Mouse (Mus musculus) gastrocnemius, adult 18-20 months (tissue): ENCODE data around the gene Six4. TPM values are rescaled to one million over a fixed set of nuclear protein-coding genes. Genes with fewer than 3 reads are reported as not detected.
A peak's percentile ranks its signal among the peaks of the same experiment; 100 is the strongest.
"Not testable (repeated sequence)": the region's sequence is repeated elsewhere in the genome, so short reads cannot be mapped to it uniquely, and the experiment has no call there.

Source experiments
- DNase-seq: peaks from one replicate; pipeline ENCODE4 v3.0.0; 2021; ENCODE audit warnings: low spot score
- total RNA-seq, 2 experiments: library from RNA; stranded (reverse); gene quantifications; 2 replicates each; pipeline ENCODE4 v1.2.3; 2021

Six4 gene
- total RNA-seq, 2 experiments from 2014 or later, result 13.9 to 16.3 TPM

DNA sequence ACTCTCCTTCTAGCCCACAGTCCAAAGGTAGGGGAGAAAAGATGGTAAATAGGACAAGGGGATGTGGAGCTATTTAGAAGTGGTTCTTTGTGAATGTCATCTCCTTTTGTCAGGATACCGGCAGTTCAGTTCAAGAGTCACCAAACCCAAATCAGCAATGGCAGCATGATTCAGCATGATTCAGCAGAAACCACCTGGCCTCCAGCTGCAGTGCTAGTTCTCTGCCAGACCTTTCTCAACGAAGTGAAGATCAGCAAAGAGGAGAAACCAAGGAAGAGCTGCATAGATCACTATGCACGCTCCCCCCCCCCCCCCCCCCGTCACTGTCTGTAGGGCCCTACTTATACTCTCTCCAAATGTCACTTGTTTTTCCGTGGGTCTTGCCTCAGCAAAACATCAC lies 24.3 kb downstream of the Six4 start:
- no peak for DNase-seq

DNA sequence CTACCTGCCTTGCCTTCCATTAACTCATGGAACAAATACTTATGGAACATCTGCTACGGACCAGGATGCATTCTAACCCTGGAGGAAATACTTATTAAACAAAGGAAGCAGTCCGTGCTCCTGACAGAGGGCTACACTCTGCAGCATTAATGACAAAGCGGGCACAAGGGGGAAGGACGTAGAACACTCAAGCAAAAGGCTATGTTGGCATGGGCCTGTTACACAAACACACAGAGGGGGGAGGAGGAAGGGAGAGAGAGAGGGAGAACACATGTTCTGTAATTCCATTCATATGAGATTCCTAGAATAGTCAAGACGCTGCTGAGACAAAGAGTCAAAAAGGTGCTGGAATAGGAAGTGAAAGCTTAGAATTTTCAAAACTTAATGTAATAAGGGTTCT lies 24.8 kb downstream of the Six4 start:
- no peak for DNase-seq

DNA sequence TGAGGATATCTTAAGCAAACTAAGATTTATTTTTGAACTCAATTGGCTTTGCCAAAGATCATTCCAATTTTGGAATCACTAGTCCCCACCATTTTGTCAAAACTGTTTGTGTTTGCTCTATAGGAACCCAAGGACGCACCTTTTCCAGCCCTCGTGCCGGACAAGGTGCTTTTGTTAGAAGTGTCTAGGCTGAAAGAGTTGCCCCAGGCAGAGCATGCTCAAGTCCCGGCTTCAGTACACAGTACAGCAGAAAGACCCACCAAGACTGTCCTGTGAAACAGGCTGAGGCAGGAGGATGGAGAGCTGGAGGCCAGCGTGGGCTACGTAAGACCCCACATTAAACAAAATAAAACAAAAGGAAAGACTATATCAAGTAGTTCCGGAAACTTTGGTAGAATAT lies 26.2 kb downstream of the Six4 start:
- DNase-seq, result no peak

DNA sequence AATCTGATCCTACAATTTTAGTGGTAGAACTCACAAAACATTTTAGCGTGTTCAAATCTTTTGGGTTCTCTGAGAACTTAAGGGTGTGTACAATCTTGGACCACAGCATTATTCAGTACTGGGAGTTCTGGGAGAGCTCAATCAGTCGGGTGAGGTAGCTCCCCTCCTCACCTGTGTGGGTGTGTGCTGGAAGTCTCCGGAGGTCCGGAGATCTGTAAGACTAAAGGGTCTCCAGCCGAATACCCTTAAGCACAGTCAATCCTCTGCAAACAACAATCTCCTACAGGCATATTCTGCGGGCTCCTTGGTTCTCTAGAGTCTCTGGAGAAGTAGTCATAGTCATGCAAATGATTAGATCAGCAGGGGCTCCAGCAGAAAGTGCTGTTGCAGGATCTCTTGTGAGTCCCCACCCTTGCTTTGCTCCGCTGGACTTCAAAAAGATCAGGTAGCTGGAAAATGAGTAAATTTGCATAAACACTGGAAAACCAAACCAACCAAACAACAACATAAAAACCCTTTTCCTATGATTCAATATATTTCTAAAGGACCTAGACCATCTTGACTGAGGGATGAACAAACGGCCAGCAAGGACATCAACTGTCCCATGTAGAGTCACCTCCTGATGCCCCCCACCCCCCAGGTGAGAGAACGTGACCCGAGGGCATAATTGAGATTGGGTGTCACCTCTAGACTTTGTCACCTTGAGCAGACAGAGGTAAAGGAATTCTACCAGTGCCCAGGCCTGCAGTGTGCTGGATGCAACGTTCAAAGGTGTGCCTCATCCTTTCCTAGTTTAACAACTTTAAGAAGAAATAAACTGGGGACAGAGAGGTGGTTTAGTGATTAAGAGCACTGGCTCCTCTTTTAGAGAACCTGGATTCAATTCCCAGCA lies 27.3 kb downstream of the Six4 start:
- DNase-seq, result no peak

DNA sequence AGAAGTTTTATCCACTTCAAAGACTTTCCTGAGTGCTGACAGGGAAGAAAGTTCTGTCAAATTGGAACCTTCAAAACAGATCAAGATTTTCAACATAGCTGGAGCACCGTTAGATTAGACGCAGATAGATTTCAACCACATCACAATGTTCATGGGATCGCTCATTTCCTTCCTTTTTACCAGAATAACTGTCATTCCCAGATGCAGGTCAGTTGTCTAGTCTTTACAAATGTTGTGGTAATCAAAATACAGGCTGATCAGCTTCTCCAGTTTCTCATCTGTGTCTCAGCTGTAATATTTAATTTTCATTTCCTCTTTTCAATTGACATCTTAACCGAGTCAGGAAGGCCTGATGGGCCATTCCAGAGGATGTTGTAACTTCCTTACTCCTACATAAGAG lies 29.5 kb downstream of the Six4 start:
- no peak for DNase-seq

DNA sequence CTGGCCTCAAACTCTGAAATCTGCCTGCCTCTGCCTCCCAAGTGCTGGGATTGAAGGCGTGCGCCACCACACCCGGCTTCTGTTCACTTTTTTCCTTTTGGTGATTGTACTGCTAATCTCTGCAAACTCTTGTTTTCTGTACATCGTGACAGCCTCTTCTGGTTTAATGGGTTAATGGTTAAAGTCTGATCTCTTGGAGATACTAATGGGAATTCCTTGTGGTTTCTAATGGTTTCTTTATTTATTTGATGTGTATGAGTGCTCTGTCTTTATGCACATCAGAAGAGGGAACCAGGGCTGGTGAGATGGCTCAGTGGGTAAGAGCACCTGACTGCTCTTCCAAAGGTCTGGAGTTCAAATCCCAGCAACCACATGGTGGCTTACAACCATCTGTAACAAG lies 31.4 kb downstream of the Six4 start:
- DNase-seq, result not testable (repeated sequence)

DNA sequence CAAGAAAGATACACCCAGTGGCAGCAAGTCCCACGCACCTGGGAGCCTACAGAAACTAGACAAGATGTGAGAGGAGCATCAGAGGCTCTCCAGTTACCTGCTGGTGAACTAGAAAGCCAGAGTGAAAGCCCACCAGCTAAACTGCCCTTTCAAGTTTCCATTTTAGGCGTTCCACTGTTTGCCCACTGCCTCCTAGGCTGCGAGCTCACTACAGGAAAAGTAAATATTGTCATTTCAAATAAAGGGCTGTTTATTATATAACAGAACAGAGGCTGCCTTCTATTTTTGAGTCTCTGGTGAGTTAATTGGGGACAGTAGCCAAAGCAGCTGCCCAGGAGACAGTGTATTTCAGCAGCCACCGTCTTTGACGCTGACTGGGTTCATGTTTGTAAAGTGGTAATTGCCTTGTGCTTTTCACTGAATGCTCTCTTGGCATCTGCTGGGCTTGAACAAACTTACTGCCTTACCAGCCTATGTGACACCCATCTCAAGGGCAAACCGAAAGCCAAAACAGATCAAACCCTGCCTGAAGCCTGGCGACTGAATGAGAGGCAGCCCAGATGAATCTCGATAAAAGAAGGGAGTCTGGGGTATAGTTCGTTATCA lies 52.3 kb downstream of the Six4 start:
- peak; percentile 11 for DNase-seq

DNA sequence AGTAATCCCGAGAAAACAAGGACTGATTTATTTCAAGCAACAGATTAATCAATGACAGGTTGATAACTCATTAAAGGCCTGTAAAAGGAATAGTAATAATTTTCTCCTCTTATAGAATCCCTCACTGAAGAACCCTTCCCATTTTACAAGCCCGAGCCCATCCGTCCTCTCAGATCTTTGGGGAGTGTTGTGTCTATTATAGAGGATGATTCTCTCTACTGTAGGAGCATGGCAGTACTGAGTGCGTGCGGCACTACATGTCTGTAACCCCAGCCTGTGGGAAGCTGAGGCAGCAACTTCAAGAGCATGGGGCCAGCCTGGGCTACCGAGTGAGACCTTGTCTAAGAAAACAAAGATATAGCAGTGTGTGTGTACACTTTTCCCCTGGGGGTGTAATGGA lies 55.8 kb downstream of the Six4 start:
- DNase-seq, result no peak

DNA sequence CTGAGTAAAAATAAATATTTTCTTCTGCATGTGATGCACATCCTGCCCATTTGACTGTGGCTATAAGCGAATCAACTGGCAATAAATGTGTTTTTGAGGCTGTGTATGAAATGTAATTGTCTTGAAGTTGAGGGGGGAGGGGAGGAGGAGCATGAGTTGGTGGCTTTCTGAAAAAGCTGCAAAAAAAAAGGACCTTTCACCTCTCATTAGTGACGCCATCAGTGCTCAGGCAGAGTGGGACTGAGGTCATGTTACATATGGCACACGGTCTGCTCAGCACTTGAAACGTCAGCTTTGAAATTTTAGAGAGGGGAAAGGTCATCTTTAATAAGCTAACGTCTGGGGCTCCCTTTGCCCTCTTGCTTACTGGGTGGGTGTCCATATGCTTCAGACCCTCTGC lies 57.8 kb downstream of the Six4 start:
- DNase-seq, result no peak

DNA sequence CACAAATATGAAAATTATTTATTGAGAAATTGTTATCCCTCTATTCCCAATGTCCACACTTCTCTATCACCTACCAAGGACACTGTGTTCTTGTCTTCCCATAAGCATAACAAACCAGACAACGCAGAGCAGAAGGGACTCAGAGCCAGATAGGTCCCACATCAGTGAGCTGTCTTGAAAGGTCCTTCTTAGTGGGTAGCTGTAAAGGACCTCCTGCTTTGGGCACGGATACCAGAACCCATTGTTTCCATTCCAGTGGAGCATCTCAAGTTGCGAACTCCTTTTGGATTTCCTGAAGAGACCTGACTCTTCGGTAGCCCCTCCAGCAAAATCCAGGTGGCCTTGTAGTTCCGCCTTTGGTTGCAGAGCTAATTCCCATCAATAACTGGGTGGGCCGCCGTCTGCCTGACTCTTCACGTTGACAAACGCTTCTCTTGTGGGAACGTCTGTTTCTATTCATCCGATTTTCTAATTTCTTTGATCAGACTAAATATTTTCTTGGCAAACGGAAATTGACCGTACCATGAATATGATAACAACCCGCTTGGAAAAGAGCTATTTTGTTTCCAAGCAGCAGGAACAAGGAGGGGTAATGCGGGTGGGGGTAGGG lies 58.6 kb downstream of the Six4 start:
- no peak for DNase-seq

DNA sequence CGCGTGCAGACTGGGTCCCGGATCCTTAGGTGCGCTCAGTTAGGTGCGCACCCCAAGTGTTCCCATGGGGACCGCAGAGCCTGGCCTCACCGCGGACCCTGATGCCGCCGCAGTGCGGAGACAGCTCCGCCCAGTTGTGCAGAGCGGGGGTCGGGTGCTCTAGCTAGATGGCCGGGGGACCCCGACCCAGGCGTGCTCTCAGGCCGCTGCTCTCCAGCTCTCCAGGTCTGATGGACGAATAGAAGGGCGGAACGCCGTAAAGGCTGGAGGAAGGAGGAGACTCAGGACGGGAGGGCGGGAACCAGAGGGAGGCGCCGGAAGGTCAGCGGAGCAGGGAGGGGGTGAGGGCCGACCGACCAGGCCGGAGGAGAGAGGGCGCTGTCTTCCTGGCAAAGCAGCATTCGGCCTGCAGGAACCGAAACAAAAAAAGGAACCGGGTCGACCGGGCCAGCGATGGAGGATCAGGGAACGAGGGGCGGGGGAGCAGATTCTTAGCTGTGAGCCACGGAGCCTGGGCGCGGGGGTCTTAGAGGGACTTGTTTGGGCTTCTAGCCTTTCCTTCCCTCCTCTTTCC lies 59.5 kb downstream of the Six4 start, which contains the start of gene Six1:
Gene Six1 (minus strand): TSS at position 220 of the 574 bp plus-strand sequence.
- peak; percentile 95 for DNase-seq

DNA sequence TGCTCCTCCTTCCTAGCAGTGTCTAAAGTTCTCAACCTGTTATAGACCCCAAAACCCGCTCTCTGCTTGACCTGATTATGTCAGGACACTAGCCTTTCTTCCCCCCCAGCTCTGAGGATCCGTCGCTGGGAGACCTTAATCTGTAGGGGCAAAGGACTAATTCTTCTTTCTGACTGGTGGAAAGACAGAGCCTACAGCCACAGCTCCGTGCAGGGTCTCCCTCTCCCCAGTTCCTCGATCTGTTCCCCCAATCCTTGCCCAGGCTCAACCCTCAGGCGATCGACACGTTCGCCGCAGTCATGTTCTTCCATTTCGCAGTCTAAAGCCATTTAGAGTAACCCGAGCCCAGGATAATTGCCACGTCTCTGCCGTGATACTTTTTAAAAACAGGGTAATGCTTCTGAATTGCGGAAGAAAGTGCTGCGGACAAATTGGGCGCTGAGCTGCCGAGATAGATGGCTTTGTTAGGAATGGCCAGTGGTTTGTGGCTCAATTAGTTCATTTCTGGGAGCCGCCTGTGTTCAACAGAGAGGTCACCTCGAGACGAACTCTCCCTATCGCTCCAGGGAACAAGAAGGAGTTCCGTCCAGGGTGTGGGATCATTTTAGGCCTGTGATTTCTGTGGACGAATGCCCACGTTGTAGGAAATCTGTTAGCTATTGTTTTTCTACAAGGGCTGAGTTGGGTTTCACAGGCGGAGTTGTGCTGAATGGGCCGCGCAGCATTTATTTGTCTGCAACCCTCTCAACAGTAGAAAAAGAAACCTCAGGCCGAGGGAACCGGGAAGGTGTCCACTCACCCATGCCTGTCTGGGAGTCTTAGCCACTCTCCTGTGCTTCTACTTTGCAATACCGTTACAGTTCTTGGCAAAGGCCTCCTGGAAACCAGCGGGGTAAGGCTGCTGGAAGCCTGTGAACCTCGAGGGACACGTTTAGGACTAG lies 60.3 kb downstream of the Six4 start:
- peak; percentile 66 for DNase-seq

DNA sequence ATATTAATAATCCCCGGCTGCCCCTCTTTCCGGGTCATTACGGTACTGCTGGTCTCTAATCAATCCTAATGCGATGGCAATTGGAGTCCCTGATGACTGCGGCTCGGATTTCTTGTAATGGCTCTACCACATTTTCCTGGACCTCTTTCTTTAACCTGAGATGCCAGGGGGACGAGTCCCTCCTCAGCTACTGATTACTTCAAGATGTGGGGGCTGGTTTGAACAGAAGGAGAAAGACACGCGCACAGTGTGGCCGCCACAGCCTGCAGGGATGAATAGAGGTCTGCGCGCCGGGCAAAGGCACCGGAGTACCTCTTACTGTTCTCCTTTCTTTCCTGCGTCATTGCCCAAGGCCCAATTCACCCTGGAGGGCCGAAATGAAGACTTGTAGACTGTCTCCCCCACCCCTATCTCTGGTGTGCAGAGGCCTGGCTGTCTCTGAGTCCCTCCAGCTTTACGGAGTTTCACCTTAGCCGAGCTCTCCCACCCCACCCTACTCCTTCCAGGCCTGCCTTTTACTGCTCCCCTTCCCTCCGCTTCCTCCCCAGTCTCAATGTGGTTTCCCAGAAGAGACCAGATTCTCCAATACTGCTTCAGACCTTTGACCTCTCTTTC lies 61.1 kb downstream of the Six4 start:
- DNase-seq, result no peak

DNA sequence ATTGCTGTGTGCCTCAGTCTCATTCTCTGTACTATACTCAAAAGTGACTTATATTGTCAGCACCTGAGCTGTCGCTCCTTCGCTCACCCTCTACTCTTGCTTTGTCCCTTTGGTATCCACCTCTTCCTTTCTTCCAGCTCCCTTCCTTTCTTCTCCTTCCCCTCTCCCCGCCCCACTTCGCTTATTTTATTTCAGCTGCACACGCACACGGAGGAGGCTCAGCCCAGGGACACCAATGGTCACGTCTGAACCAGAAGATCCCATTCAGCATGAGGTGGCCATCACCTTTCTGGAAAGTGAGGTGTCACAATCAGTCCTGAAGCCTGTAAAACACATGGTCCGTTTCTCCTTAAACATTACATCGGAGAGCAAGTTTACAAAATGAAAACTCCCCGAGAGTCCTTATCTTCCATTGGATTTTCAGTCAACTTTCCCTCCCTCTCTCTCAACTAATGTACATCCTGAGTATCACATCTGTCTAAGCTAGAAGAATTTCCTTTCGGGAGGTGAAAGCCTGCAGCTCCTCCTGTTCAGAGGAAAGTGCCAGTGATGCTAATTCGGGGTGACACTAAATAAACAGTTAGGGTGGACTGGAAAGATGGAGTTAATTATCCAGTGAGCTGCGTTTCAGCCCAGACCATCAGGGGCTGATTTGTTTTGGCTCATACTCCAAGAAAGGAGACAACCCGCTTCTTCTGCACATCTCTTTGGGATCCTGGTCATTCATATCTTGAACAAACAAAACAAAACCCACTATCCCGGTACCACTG lies 62.3 kb downstream of the Six4 start:
- DNase-seq, result no peak

DNA sequence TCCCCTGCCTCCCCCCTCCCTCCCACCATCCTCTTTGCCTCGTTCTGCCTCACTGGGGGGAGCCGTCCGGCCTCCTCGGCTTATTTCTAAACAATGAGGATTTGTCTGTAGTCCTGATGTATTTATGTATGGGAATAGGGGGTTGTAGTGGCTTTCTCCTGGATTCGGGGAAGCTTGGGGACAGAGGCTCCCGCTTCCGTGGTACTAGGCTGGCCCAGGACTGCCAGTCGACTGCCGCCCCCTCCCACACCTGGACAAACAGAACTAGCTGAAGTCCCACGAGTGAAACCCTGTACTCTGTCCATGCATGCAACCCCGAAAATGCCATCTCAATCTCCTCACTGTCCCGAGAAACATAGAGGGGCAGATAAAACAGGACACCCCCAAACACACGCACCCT lies 63.0 kb downstream of the Six4 start:
- no peak for DNase-seq

Other genes starting within 250 kb of the Six4 start
- gene Six6, start 173.6 kb downstream of the Six4 start, total RNA-seq, result not detected
- under 1 TPM in 1 of 2 experiments, not detected in 1; 0.26 TPM for gene 4930447C04Rik, start 172.7 kb downstream of the Six4 start, total RNA-seq
- 10 to 100 TPM; 68.5 to 72.6 TPM for gene Six1, start 59.6 kb downstream of the Six4 start, total RNA-seq
- 10 to 100 TPM; 18.2 to 18.8 TPM for gene Mnat1, start 10.3 kb upstream of the Six4 start, total RNA-seq
- gene Trmt5, start 173.3 kb upstream of the Six4 start, total RNA-seq, result 1 to 10 TPM; 7.8 to 8.4 TPM
- gene Slc38a6, start 173.3 kb upstream of the Six4 start, total RNA-seq, result 1 to 10 TPM; 2.2 to 2.4 TPM